Mouse (Mus musculus) neutrophil, adult 59 days (primary cell): Measurements from ENCODE around the gene Arl5c. TPM values are rescaled to one million over a fixed set of nuclear protein-coding genes. Genes with fewer than 3 reads are reported as not detected.

Source experiments
- total RNA-seq, 2 experiments: library from RNA; stranded (reverse); gene quantifications; 1 replicate in 1 of 2; 2 replicates in 1 of 2; pipeline ENCODE4 v1.2.4; 2023

Gene Arl5c
- total RNA-seq: 10 to 100 TPM; 21.6 to 33.2 TPM

GRCm38 (mm10) chr11:97995564-97996288 is at the start of gene Arl5c:
Arl5c (minus strand) TSS chr11:97996181.

GRCm38 (mm10) chr11:98026570-98027296 is 30.8 kb upstream of the Arl5c start, which contains the start of gene Rpl19:
Rpl19 (plus strand) TSS chr11:98026710.

GRCm38 (mm10) chr11:98022555-98023371 is 26.8 kb upstream of the Arl5c start, which contains the start of gene Cacnb1:
Cacnb1 (minus strand) TSS chr11:98023034.

GRCm38 (mm10) chr11:97985727-97986677 is 10.0 kb downstream of the Arl5c start, which contains the start of gene Plxdc1:
Plxdc1 (minus strand) TSS chr11:97986444.

Other genes with a start within 250 kb of the Arl5c start
- 10 to 100 TPM; 46.2 to 49.5 TPM for gene Cwc25, start 229.6 kb downstream of the Arl5c start, total RNA-seq
- gene 1700001P01Rik, start 220.3 kb downstream of the Arl5c start, total RNA-seq: under 1 TPM in 1 of 2 experiments, not detected in 1; 0.66 TPM
- gene Rpl23, start 213.7 kb downstream of the Arl5c start, total RNA-seq: 100 to 1,000 TPM; 575 to 596 TPM
- gene Lasp1, start 197.2 kb downstream of the Arl5c start, total RNA-seq: 100 to 1,000 TPM; 354 to 359 TPM
- under 1 TPM; 0.68 to 0.89 TPM for gene B230217C12Rik, start 155.4 kb downstream of the Arl5c start, total RNA-seq
- not detected for gene Fbxo47, start 112.0 kb downstream of the Arl5c start, total RNA-seq
- gene Plxdc1, start 9.7 kb downstream of the Arl5c start, total RNA-seq: 10 to 100 TPM in 1 of 2 experiments, 1 to 10 TPM in 1; 6.9 to 14.2 TPM
- gene Cacnb1, start 26.9 kb upstream of the Arl5c start, total RNA-seq: 1 to 10 TPM; 1.3 to 2.2 TPM
- 100 to 1,000 TPM; 640 to 693 TPM for gene Rpl19, start 30.5 kb upstream of the Arl5c start, total RNA-seq
- gene Stac2, start 57.3 kb upstream of the Arl5c start, total RNA-seq: under 1 TPM; 0.29 to 0.62 TPM
- 10 to 100 TPM; 27.0 to 29.8 TPM for gene Fbxl20, start 154.2 kb upstream of the Arl5c start, total RNA-seq
- 10 to 100 TPM; 33.9 to 36.0 TPM for gene Med1, start 197.1 kb upstream of the Arl5c start, total RNA-seq
- gene Cdk12, start 206.9 kb upstream of the Arl5c start, total RNA-seq: 10 to 100 TPM; 75.2 to 76.4 TPM